Mouse (Mus musculus) brain, embryonic 14.5 days (tissue): ENCODE data around the gene Dhx37.

Experiments used
- CTCF ChIP-seq: fragments of 200-500 bp; IDR thresholded peaks from 2 replicates; pipeline ENCODE4 v1.5.1; 2012; ENCODE audit warnings: inconsistent platforms, mild to moderate bottlenecking, moderate library complexity, borderline replicate concordance; ENCODE audit not compliant: insufficient read depth, insufficient read length; ENCODE audit errors: extremely low read depth
- POLR2A ChIP-seq: fragments of 200-500 bp; IDR thresholded peaks from 2 replicates; pipeline ENCODE4 v1.6.1; 2012; ENCODE audit warnings: mild to moderate bottlenecking, inconsistent platforms, borderline replicate concordance; ENCODE audit not compliant: poor library complexity, insufficient read depth, insufficient read length, severe bottlenecking; ENCODE audit errors: extremely low read depth

DNA sequence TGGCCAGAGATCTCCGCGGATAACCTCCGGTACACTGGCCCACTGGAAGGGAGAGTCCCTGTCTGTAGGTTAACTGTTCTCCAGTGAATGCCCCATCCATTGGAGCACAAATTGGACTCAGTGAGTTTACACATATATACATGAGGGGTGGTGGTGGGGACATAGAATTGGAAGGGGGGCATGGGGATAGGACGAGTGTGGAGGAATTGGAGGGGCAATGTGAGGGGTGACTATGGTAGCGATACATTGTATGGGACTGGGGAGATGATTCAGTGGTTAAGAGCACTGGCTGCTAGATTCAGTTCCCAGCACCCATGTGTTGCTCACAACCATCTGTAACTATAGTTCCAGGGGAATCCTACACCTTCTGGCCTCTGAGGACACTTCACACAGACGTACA lies 30.9 kb downstream of the Dhx37 start:
- TF ChIP-seq CTCF (no peak), POLR2A (no peak)
